Mouse (Mus musculus): ENCODE data around the gene Fam210b.
"Not testable (repeated sequence)": the region's sequence is repeated elsewhere in the genome, so short reads cannot be mapped to it uniquely, and the experiment has no call there.

DNA sequence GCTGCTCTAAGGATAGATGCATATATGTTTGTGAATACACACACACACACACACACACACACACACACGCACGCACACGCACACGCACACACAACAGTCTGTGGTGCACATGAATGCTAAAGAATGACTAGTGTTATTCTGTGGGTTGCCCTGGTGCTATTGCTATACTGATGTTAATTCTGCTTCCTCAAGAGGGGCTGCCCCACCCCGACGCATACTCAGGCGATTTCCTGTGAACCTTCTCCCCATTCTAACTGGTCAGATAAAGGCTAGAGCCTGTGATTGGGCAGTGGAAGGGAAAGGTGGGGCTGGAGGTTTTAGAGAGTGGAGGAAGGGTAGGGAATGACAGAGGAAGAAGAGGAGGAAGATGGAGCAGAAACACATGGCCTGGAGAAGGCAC lies 39.8 kb upstream of the Fam210b start:
- not testable (repeated sequence) for TF ChIP-seq NANOG (IDR thresholded peaks at IDR 0.05; ENCODE audit: borderline replicate concordance, low read length); CTCF (conservative IDR thresholded peaks at IDR 0.05; ENCODE audit: low read length); POU5F1 (IDR thresholded peaks at IDR 0.05; ENCODE audit: borderline replicate concordance, low read length)

Data from E14TG2a.4 (cell line).